Mouse (Mus musculus) spleen, adult 2 months (tissue): ENCODE measurements around the gene Cyp2s1.

Source experiments
- CTCF ChIP-seq: fragments of 200-500 bp; IDR thresholded peaks from 2 replicates; pipeline ENCODE4 v1.5.1; 2011; ENCODE audit warnings: mild to moderate bottlenecking, inconsistent platforms; ENCODE audit not compliant: insufficient read depth, insufficient read length, insufficient replicate concordance; ENCODE audit errors: extremely low read depth
- POLR2A ChIP-seq: fragments of 200-500 bp; IDR thresholded peaks from 2 replicates; pipeline ENCODE4 v1.6.1; 2011; ENCODE audit warnings: low read depth, low read length, inconsistent platforms

- TF ChIP-seq CTCF (no peak), POLR2A (no peak)
Measured at GRCm38 (mm10) chr7:25753643-25754438, 62.9 kb downstream of the Cyp2s1 start.
